Mouse (Mus musculus): Measurements from ENCODE around the gene Notch2. TPM values are rescaled to one million over a fixed set of nuclear protein-coding genes. Genes with fewer than 3 reads are reported as not detected.
"Not testable (repeated sequence)": the region's sequence is repeated elsewhere in the genome, so short reads cannot be mapped to it uniquely, and the experiment has no call there.

Gene Notch2
- polyA plus RNA-seq, 1 experiment from 2014 or later, result 35.7 TPM

DNA sequence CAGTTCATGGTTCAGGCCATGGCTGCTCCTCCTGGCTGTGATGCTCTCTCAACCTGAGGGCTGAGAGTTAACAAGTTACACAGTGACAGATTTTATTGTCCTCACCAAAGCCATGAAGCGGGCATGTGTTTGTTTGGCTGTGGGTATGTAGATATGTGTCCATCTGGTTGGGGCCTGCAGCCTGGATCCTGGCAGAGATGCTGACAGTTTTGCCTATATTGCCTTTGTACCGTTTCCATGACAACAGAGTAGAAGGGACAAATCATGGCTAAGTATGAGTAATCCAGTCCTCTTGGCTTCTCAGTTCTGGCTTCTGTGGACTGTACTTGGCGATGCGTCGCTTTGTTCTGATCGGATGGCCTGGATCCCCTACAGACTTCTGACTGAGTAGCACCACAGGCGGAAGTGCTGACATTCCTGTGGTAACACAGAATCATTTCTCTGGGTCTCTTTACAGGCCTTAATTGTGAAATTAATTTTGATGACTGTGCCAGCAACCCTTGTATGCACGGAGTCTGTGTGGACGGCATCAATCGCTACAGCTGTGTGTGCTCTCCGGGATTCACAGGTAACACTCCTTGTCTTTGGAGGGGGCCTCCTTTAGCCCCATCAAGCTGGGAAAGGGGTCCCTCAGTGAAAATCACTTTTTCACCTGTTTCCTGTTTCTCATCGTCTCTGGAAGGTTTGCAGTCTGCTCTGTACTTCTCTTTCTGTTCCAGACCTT lies 93.4 kb downstream of the Notch2 start:
- 78% methylated on average over 12 of the region's 12 CpGs for WGBS
- Histone ChIP-seq H3K9me3 (peaks cover 8% of the 10 kb centered on the region; the same call in 1 of the 2 replicates), H3K4me3 (replicated peaks) (no peak overlapping the region), H3K36me3 (peaks cover 83% of the 10 kb centered on the region), H3K4me2 (no peak overlapping the region), H3K27me3 (no peaks in the 10 kb centered on the region), H3K9ac (replicated peaks) (no peak overlapping the region), H3K27ac (peak overlapping the region; percentile 81; the same call in 1 of the 2 replicates), H3K4me1 (replicated peaks) (peaks cover 50% of the 10 kb centered on the region)
- no peak for ATAC-seq (ENCODE audit: insufficient number of reproducible peaks, insufficient read depth, low FRiP score, low TSS enrichment, low read depth)

DNA sequence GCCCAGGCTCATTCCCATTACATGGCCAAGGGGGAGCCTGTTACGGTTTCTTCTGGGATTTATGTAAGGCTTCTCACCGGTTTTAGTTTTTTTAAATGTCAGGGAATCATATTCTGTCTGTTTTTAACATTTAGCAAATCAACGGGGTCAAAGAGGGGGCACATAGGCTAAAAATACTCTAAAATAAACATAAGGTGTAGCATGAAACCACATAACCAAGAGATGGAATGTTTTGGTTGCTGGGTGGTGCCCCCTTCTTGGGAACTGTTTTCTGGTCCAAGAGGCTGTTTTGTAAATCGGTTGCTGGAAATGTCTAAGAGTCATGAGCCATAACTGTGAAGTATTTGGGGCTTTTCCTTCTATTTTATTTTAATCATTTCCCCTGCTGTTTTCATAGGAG lies 95.1 kb downstream of the Notch2 start:
- H3K4me1 ChIP-seq (replicated peaks), result peaks cover 40% of the 10 kb centered on the region
- WGBS, result 77% methylated on average over 4 of the region's 4 CpGs
- H3K9me3 ChIP-seq, result no peaks in the 10 kb centered on the region
- H3K4me2 ChIP-seq, result no peak overlapping the region
- peaks cover 83% of the 10 kb centered on the region for H3K36me3 ChIP-seq
- ATAC-seq (ENCODE audit: insufficient number of reproducible peaks, insufficient read depth, low FRiP score, low TSS enrichment, low read depth), result no peak
- no peak overlapping the region for H3K4me3 ChIP-seq (replicated peaks)
- H3K9ac ChIP-seq (replicated peaks), result no peak overlapping the region
- peak overlapping the region; percentile 57; the same call in 1 of the 2 replicates for H3K27ac ChIP-seq
- H3K27me3 ChIP-seq, result no peaks in the 10 kb centered on the region

DNA sequence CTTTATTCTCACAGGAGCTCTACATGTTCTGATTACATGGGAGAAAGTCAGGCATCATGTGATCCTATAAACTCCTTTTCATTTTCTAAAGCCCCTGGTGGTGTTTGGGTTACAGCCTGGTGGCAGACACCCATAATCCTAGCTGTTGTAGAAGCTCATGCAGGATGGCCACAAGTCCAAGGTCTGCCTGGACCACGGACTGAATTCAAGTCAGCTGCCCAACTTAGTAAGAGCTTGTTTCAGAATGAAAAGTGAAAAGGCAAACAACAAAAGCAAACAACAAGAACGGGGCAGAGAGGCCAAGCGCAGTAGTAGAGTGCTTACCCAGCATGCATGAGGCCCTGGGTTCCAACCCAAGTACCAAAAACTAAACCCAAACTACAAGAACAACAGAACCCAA lies 95.5 kb downstream of the Notch2 start:
- WGBS, result 84% methylated on average over 3 of the region's 3 CpGs
- H3K4me1 ChIP-seq (replicated peaks), result peaks cover 40% of the 10 kb centered on the region
- H3K9me3 ChIP-seq, result no peaks in the 10 kb centered on the region
- no peak overlapping the region for H3K4me3 ChIP-seq (replicated peaks)
- H3K36me3 ChIP-seq, result peaks cover 83% of the 10 kb centered on the region
- H3K27ac ChIP-seq, result peak overlapping the region; percentile 8; the same call in 1 of the 2 replicates
- H3K4me2 ChIP-seq, result no peak overlapping the region
- no peak overlapping the region for H3K9ac ChIP-seq (replicated peaks)
- H3K27me3 ChIP-seq, result no peaks in the 10 kb centered on the region
- ATAC-seq (ENCODE audit: insufficient number of reproducible peaks, insufficient read depth, low FRiP score, low TSS enrichment, low read depth), result no peak

DNA sequence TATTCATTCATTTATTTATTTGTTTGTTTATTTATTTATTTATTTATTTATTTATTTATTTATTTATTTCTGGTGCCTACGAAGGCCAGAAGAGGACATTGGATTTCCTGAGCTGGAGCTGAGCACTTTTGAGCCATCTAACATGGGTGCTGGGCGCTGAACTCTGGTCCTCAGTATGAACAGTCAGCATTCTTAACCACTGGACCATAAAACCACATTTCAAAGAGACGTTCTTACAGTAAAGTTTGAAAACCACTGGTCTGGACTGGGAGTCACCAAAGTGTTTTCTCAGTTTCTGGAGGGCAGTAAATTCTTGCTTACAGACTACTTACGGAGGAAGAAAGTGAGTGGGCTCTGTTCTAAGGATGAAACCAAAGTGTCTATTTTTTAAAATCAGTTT lies 97.3 kb downstream of the Notch2 start:
- peaks cover 85% of the 10 kb centered on the region for H3K36me3 ChIP-seq
- peaks cover 26% of the 10 kb centered on the region for H3K4me1 ChIP-seq (replicated peaks)
- no peaks in the 10 kb centered on the region for H3K9me3 ChIP-seq
- no peak for ATAC-seq (ENCODE audit: insufficient number of reproducible peaks, insufficient read depth, low FRiP score, low TSS enrichment, low read depth)
- H3K27ac ChIP-seq, result no peak overlapping the region
- WGBS, result 85% methylated on average over 4 of the region's 4 CpGs
- no peaks in the 10 kb centered on the region for H3K27me3 ChIP-seq
- H3K9ac ChIP-seq (replicated peaks), result no peak overlapping the region
- no peak overlapping the region for H3K4me2 ChIP-seq
- H3K4me3 ChIP-seq (replicated peaks), result no peak overlapping the region

DNA sequence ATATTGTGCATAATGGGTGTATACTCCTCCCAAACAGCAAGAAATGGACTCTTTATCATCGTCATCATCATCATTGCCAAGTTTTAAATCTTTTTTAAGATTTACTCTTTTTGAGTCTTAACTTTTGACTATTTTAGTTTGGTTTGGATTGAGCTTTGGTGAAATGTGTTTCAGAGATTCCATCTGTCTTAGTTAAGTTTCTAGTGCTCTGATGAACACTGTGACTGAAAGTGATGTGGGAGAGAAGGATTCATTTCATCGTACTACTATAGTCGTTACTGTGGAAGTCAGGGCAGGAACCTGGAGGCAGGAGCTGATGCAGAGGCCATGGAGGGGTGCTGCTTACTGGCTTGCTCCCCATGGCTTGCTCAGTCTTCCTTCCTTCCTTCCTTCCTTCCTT lies 104.9 kb downstream of the Notch2 start:
- Histone ChIP-seq H3K4me2 (no peak overlapping the region), H3K36me3 (peaks cover 95% of the 10 kb centered on the region), H3K27ac (no peak overlapping the region), H3K27me3 (no peaks in the 10 kb centered on the region), H3K9ac (replicated peaks) (no peak overlapping the region), H3K4me3 (replicated peaks) (no peak overlapping the region), H3K9me3 (no peaks in the 10 kb centered on the region), H3K4me1 (replicated peaks) (no peaks in the 10 kb centered on the region)
- 93% methylated on average over 3 of the region's 3 CpGs for WGBS
- ATAC-seq (ENCODE audit: insufficient number of reproducible peaks, insufficient read depth, low FRiP score, low TSS enrichment, low read depth), result no peak

DNA sequence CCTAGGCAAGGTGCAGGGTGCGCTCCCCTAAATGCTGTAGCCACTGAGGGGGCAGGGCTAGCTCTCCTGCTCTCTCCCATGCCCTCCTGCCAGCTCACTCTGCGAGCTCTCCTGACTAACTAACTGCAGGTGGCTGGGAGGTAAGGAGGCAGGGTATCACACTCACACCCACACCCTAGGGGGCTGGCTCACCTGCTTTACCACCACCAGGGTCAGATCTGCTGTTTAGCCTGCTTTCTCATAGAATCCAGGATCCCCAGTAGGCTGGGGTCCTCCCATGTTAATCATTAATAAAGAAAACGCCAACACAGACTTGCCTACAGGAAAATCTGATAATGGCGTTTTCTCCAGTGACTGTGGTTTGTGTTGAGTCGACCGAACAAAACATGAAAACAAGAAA lies 106.0 kb downstream of the Notch2 start:
- H3K4me1 ChIP-seq (replicated peaks), result no peaks in the 10 kb centered on the region
- no peaks in the 10 kb centered on the region for H3K27me3 ChIP-seq
- no peak overlapping the region for H3K4me3 ChIP-seq (replicated peaks)
- H3K9me3 ChIP-seq, result no peaks in the 10 kb centered on the region
- H3K9ac ChIP-seq (replicated peaks), result no peak overlapping the region
- no peak overlapping the region for H3K4me2 ChIP-seq
- no peak for ATAC-seq (ENCODE audit: insufficient number of reproducible peaks, insufficient read depth, low FRiP score, low TSS enrichment, low read depth)
- 86% methylated on average over 6 of the region's 6 CpGs for WGBS
- H3K36me3 ChIP-seq, result peaks cover 95% of the 10 kb centered on the region
- no peak overlapping the region for H3K27ac ChIP-seq

DNA sequence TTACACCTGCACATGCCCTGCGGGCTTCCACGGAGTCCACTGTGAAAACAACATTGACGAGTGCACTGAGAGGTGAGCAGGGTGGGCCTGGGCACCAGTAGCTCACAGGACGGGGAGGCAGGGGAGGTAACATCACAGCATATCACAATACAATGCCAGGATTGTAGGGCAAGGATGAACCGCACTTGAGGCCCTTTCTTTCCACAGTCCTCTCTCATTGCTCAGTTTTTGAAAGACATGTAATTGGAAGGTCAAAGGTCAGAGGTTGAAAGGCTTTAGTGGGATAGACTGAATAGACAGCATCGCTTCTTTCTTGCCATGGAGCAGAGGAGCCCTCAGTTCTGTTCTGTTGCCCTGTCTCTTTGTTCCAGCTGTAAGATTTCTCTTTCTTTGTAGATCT lies 107.6 kb downstream of the Notch2 start:
- no peaks in the 10 kb centered on the region for H3K27me3 ChIP-seq
- no peak overlapping the region for H3K4me2 ChIP-seq
- no peak overlapping the region for H3K9ac ChIP-seq (replicated peaks)
- WGBS, result 80% methylated on average over 6 of the region's 6 CpGs
- H3K9me3 ChIP-seq, result no peaks in the 10 kb centered on the region
- no peak for ATAC-seq (ENCODE audit: insufficient number of reproducible peaks, insufficient read depth, low FRiP score, low TSS enrichment, low read depth)
- H3K27ac ChIP-seq, result no peak overlapping the region
- H3K4me3 ChIP-seq (replicated peaks), result no peak overlapping the region
- H3K4me1 ChIP-seq (replicated peaks), result no peaks in the 10 kb centered on the region
- H3K36me3 ChIP-seq, result peaks cover 96% of the 10 kb centered on the region

DNA sequence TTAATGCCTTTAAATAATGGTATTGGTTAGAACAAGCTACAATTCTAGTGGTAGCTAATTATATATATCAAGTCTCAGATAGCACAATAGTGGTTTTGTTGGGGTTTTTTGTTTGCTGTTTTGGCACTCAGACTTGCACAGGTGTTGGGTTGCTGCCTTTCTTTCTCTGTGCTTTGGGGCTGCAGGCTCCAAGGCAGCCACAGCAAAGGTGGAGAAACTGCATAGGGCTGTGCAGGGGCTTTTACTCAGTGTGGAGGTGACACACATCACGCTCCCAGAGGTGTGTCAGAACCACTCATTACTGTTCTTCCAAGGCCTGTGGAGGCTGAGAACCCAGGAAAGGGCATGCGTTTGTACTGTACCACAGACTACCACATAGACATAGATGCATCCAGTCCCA lies 114.4 kb downstream of the Notch2 start:
- Histone ChIP-seq H3K27ac (no peak overlapping the region), H3K36me3 (peaks cover 94% of the 10 kb centered on the region), H3K4me2 (no peak overlapping the region), H3K9me3 (no peaks in the 10 kb centered on the region), H3K4me3 (replicated peaks) (no peak overlapping the region), H3K27me3 (no peaks in the 10 kb centered on the region), H3K4me1 (replicated peaks) (no peaks in the 10 kb centered on the region), H3K9ac (replicated peaks) (no peak overlapping the region)
- 100% methylated on average over 2 of the region's 2 CpGs for WGBS
- ATAC-seq (ENCODE audit: insufficient number of reproducible peaks, insufficient read depth, low FRiP score, low TSS enrichment, low read depth), result no peak

DNA sequence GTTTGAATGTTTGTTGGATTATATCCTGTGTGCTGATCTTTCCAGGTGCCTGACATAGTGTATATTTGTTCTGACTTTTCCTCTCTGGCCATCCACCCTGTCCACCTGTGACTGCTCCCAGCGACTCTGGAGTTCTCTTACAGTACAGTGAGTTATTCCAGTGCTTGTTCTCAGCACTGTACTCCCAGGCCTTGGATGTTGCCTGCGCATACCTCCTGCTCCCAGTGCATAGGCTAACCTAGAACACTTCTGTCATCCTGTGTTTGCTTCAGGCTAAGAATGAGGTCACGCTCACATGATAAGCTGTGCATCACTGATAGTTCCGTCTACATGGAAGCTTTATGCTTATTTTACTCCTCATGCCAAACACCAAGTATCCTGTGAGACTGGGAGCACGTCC lies 115.4 kb downstream of the Notch2 start:
- Histone ChIP-seq H3K9me3 (no peaks in the 10 kb centered on the region), H3K27me3 (no peaks in the 10 kb centered on the region), H3K4me2 (no peak overlapping the region), H3K27ac (no peak overlapping the region), H3K4me3 (replicated peaks) (no peak overlapping the region), H3K36me3 (peaks cover 94% of the 10 kb centered on the region), H3K9ac (replicated peaks) (no peak overlapping the region), H3K4me1 (replicated peaks) (no peaks in the 10 kb centered on the region)
- ATAC-seq (ENCODE audit: insufficient number of reproducible peaks, insufficient read depth, low FRiP score, low TSS enrichment, low read depth), result no peak
- 90% methylated on average over 5 of the region's 5 CpGs for WGBS

DNA sequence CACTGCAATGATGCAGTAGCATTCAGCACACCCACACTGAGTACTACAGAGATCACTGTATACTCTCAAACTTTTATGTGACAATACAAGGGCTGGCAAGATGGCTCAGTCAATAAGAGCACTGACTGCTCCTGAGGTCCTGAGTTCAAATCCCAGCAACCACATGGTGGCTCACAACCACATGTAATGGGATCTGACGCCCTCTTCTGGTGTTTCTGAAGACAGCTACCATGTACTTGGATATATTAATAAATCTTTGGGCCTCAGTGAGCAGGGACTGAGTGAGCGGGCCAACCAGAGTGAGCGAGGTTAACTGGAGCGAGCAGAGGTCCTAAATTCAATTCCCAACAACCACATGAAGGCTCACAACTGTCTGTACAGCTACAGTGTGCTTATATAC lies 118.8 kb downstream of the Notch2 start:
- ATAC-seq (ENCODE audit: insufficient number of reproducible peaks, insufficient read depth, low FRiP score, low TSS enrichment, low read depth), result not testable (repeated sequence)
- 96% methylated on average over 4 of the region's 4 CpGs for WGBS

DNA sequence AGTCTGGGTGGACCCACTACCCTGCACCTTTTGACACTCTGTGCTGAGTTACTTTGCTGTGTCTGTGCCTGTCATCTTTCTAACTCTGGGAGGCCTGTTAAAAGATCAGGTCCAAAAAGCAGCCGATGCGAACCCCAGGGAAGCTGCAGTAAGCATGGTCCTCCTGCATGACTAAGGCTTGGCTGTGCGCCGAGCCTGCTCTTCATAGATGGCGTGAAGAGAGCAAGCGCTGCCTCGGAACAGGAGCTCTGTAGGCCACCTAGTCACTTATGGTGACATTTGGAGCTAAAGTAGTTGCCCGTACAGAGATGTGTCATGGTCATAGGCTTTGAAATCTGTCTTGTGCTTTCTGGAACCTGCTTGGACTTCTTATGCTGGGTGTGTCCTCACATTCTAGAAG lies 119.3 kb downstream of the Notch2 start:
- no peak overlapping the region for H3K4me2 ChIP-seq
- H3K9ac ChIP-seq (replicated peaks), result no peak overlapping the region
- peaks cover 93% of the 10 kb centered on the region for H3K36me3 ChIP-seq
- no peaks in the 10 kb centered on the region for H3K4me1 ChIP-seq (replicated peaks)
- WGBS, result 94% methylated on average over 8 of the region's 8 CpGs
- ATAC-seq (ENCODE audit: insufficient number of reproducible peaks, insufficient read depth, low FRiP score, low TSS enrichment, low read depth), result no peak
- no peak overlapping the region for H3K27ac ChIP-seq
- H3K9me3 ChIP-seq, result no peaks in the 10 kb centered on the region
- H3K4me3 ChIP-seq (replicated peaks), result no peak overlapping the region
- H3K27me3 ChIP-seq, result no peaks in the 10 kb centered on the region

More for the DNA sequence above, 118.8 kb downstream of the Notch2 start:
- not testable (repeated sequence) for H3K4me1 ChIP-seq (replicated peaks); H3K9ac ChIP-seq (replicated peaks); H3K27me3 ChIP-seq; H3K4me2 ChIP-seq; H3K4me3 ChIP-seq (replicated peaks); H3K9me3 ChIP-seq
- Histone ChIP-seq H3K27ac (peak overlapping the region; percentile 50; the same call in 1 of the 2 replicates), H3K36me3 (peaks cover 92% of the 10 kb centered on the region)

DNA sequence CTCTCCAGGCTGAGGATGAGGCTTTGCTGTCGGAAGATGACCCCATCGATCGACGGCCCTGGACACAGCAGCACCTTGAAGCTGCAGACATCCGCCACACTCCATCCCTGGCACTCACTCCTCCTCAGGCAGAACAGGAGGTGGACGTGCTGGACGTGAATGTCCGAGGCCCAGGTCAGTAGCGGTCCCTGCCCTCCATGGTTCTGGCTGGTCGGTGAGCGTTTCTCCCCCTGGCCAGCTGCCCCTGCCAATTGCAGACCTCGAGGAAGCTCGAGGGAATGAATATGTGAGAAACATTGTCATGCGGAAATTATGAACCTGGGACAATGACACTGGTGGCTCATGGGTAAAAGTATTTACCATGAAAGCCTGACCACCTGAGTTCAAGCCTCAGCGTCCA lies 128.1 kb downstream of the Notch2 start:
- WGBS, result 91% methylated on average over 15 of the region's 15 CpGs
- H3K4me1 ChIP-seq (replicated peaks), result no peaks in the 10 kb centered on the region
- H3K9me3 ChIP-seq, result no peaks in the 10 kb centered on the region
- H3K9ac ChIP-seq (replicated peaks), result no peak overlapping the region
- ATAC-seq (ENCODE audit: insufficient number of reproducible peaks, insufficient read depth, low FRiP score, low TSS enrichment, low read depth), result no peak
- no peak overlapping the region for H3K4me2 ChIP-seq
- peaks cover 99% of the 10 kb centered on the region for H3K36me3 ChIP-seq
- H3K4me3 ChIP-seq (replicated peaks), result no peak overlapping the region
- no peaks in the 10 kb centered on the region for H3K27me3 ChIP-seq
- no peak overlapping the region for H3K27ac ChIP-seq
